Mouse (Mus musculus): ENCODE data around the gene Pxt1. TPM values are rescaled to one million over a fixed set of nuclear protein-coding genes. Genes with fewer than 3 reads are reported as not detected.
"Not testable (repeated sequence)": the region's sequence is repeated elsewhere in the genome, so short reads cannot be mapped to it uniquely, and the experiment has no call there.

The Pxt1 gene
- not detected for total RNA-seq (2021)

GRCm38 (mm10) chr17:28943740-28944139, at the start of gene Pxt1:
Pxt1 (minus strand) TSS chr17:28943840.
- DNase-seq = no peak
- intact Hi-C loops (cut with DNase I) = no loop called here

GRCm38 (mm10) chr17:28993004-28993403, 49.4 kb upstream of the Pxt1 start:
- intact Hi-C loops (cut with DNase I); DNase-seq: not testable (repeated sequence)

- peak; percentile 65 to 69 for DNase-seq
- intact Hi-C loops (cut with DNase I) = no loop called here
Measured at GRCm38 (mm10) chr17:28992105-28992504, 48.5 kb upstream of the Pxt1 start.

DNA sequence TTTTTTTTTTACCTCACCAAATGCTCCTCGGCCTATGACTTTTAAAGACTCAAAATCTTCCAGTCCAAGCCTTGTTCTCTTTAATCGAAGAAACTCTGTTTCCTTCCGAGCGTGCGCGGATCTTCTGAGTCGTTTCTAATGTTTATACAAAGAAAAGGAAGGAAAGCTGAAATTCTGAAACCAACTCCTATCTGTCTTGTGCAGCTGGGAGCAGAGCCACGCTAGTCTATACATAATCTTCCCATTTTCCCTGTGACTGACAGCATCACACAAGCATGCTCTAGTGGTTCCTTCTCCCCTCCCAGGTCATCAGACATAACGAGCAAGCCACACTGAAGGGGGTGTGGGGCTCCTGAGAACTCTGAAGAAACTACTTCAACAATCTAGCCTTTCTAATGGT, 47.6 kb upstream of the Pxt1 start:
- intact Hi-C loops (cut with DNase I) = no loop called here
- no peak for DNase-seq

GRCm38 (mm10) chr17:28990060-28990459, 46.4 kb upstream of the Pxt1 start:
- intact Hi-C loops (cut with DNase I) = no loop called here
- no peak for DNase-seq

DNA sequence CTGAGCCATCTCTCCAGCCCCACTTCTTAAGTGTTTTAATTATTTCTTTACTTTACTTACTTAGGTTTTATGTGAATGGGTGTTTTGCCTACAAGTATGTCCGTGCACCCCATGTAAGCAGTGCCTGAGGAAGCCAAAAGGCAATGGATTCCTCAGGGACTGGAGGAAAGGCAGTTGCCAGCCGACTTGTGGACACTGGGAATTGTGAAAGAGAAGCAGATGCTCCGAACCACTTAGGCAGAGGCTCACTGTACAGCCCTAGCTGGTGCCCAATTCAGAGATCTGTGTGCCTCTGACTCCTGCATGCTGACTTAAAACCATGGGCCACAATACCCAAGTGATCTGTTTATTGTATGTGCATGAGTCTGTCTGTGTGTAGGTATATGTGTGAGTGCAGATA, 45.4 kb upstream of the Pxt1 start:
- intact Hi-C loops (cut with DNase I) = loop anchor here (5.0 kb wide), 1 partner anchor 108 kb away; no protein-coding TSS in a partner anchor
- DNase-seq = no peak

GRCm38 (mm10) chr17:28988291-28988690, 44.7 kb upstream of the Pxt1 start:
- DNase-seq = no peak
- intact Hi-C loops (cut with DNase I) = loop anchor here (5.0 kb wide), 1 partner anchor 109 kb away; no protein-coding TSS in a partner anchor

- peak; percentile 22 to 53 for DNase-seq
- intact Hi-C loops (cut with DNase I) = loop anchor here (2.0 to 5.0 kb wide), 3 partner anchors 35 to 183 kb away; no protein-coding TSS in a partner anchor
Measured at GRCm38 (mm10) chr17:28987713-28988112, 44.1 kb upstream of the Pxt1 start.

DNA sequence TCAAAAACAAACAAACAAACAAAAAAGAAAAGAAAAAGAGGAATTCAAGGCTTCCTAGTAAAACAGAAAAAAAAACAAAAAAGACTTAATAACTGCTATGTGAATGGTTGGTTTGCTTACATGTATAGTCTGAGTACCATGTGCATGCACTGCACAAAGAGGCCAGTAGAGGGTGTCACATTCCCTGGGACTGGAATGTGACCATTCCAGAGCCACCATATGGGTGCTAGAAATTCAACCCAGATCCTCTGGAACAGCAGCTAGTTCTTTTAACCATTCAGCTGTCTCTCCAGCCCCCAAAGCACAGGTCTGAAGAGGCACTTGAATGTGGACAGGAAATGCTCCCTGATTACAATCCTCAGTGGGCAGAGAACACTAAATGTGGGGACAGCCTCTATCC, 43.2 kb upstream of the Pxt1 start:
- intact Hi-C loops (cut with DNase I) = loop anchor here (2.0 to 5.0 kb wide), 3 partner anchors 36 to 184 kb away; no protein-coding TSS in a partner anchor

GRCm38 (mm10) chr17:28984724-28985420, 41.2 kb upstream of the Pxt1 start:
- no peak for DNase-seq
- intact Hi-C loops (cut with DNase I) = loop anchor here (5.0 kb wide), 1 partner anchor 112 kb away; no protein-coding TSS in a partner anchor

More for the DNA sequence above, 43.2 kb upstream of the Pxt1 start:
- DNase-seq = peak in 1 of 2 experiments; percentile 28

DNA sequence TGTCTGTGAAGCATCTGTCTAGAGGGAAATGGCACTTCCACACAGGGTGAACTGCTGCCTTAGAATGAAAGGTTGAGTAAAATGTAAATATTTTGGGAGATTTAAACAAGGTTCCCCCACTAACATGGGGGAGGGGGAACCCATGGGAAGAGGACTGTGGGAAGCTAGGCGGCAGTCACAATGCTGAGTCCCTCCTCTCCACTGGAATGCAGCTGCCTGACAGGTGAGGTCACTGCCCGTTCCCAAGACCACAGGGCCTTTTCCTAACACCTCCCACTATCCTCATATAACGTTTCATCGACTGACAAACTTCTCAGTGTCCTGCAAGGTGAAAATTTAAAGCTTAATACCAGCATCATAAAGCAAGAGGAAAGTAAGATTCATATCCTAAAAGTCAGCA, 39.0 kb upstream of the Pxt1 start:
- peak; percentile 19 to 32 for DNase-seq
- intact Hi-C loops (cut with DNase I) = no loop called here

DNA sequence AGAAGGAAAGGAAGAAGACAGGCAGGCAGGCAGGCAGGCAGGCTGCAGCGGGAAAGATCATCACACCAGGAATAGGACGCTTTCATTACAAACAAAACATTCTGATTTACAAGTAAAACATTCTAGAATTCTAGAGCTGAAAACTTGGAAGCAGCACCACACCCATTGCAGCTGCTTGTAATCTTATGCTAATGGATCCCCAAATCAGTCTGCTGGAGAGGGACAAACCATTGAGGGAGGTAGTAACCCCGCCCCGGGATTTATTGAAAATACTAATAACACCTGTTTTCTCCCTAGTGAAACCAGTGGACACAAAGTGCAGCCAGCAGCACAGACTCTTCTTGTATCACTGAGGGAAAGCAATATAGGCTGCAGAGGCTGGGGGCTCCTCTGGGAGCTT, 37.4 kb upstream of the Pxt1 start:
- intact Hi-C loops (cut with DNase I) = no loop called here
- DNase-seq = no peak

DNA sequence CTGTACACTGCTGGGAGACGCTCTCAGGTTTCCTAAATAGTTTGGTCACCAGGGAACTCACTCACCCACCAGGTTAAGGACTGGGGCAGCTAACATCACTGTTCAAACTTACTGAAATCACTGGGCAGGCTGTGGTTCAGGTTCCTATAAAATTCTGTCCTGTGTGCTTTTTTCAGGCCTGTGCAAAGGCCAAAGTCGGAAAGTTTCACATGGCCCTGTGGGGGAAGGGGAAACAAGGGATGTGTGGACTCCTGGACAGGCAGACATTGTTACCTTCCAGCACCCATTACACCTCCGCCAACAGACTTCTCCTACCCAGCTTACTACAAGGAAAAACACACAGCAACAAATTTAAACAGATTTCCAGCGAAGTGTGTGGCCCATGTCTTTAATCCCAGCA, 35.5 kb upstream of the Pxt1 start:
- intact Hi-C loops (cut with DNase I) = no loop called here
- no peak for DNase-seq

- intact Hi-C loops (cut with DNase I) = no loop called here
- DNase-seq = no peak
Measured at GRCm38 (mm10) chr17:28970122-28970521, 26.5 kb upstream of the Pxt1 start.

- intact Hi-C loops (cut with DNase I) = no loop called here
- DNase-seq = no peak
Measured at GRCm38 (mm10) chr17:28967021-28967610, 23.5 kb upstream of the Pxt1 start.

- no peak for DNase-seq
- intact Hi-C loops (cut with DNase I) = no loop called here
Measured at GRCm38 (mm10) chr17:28961596-28961995, 18.0 kb upstream of the Pxt1 start.

- intact Hi-C loops (cut with DNase I) = no loop called here
Measured at GRCm38 (mm10) chr17:28960597-28960996, 17.0 kb upstream of the Pxt1 start.

DNA sequence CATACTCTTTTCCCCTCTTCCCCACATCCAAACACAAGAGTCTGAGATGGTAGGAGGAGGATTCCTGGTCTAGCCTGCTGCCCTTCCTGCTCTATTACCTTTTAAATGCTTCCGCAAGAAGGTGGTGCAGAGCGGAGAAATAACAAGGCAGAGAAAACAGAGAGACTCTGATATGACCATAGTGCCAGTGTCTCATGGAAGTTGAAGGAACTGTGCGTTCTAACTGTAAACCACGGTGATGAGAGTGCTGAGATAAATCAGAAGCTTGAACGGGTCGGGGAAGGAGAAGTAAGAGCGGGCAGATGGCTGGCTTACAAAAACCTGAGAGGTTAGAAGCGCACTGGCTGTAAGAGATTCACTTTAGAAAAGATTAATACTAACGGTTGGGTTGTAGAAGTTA, 10.8 kb upstream of the Pxt1 start:
- DNase-seq = no peak
- intact Hi-C loops (cut with DNase I) = no loop called here

More at GRCm38 (mm10) chr17:28960597-28960996, 17.0 kb upstream of the Pxt1 start:
- no peak for DNase-seq

DNA sequence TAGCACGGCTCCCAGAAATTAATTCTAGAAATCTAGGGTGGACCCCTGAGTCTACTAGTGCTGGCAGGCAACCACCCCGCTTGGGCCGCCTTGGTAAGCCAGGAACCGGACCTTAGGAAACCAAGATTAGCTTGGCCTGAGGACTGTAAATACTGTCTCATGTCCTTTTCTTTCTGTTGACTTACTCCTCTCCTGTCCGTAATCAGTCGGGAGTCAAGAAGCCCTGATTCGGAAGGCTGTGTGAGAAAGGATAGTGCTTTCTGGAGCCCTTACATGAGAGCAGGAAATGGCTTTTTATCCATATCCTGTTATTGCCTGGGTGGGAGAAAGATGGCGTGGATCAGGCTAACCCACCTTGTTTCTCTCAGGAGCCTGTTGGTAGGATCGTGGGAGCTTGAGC, 9.6 kb upstream of the Pxt1 start:
- DNase-seq = peak; percentile 34 to 55
- intact Hi-C loops (cut with DNase I) = no loop called here

- DNase-seq = peak; percentile 96 to 97
- intact Hi-C loops (cut with DNase I) = loop anchor here (2.0 kb wide), 1 partner anchor 21 kb away; no protein-coding TSS in a partner anchor
Measured at GRCm38 (mm10) chr17:28951831-28952799, 8.5 kb upstream of the Pxt1 start, which contains the start of gene Kctd20. Kctd20 (plus strand) TSS chr17:28951950.

DNA sequence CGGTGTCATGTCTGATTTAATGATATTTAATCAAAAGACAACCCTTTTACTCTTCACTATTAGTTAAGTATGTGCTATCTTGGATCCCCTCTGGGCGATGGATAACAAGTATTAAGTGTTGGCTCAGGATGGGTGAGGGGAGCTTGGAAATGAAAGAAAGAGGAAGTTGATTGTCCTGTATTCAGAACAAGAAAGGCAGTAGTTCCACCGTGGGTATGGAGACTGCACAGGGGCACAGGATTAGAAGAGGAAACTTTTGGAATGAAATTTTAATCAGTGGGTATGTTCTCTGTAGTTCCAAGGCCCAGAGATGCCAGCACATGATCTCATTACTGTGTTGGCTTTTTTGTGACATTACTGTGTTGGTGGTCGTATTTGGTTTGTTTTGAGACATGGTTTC, 7.1 kb upstream of the Pxt1 start:
- DNase-seq = no peak
- intact Hi-C loops (cut with DNase I) = loop anchor here (2.0 kb wide), 1 partner anchor 20 kb away; no protein-coding TSS in a partner anchor
